8 mouse cellular contexts compared by ENCODE assay signal in the genomic region with DNA sequence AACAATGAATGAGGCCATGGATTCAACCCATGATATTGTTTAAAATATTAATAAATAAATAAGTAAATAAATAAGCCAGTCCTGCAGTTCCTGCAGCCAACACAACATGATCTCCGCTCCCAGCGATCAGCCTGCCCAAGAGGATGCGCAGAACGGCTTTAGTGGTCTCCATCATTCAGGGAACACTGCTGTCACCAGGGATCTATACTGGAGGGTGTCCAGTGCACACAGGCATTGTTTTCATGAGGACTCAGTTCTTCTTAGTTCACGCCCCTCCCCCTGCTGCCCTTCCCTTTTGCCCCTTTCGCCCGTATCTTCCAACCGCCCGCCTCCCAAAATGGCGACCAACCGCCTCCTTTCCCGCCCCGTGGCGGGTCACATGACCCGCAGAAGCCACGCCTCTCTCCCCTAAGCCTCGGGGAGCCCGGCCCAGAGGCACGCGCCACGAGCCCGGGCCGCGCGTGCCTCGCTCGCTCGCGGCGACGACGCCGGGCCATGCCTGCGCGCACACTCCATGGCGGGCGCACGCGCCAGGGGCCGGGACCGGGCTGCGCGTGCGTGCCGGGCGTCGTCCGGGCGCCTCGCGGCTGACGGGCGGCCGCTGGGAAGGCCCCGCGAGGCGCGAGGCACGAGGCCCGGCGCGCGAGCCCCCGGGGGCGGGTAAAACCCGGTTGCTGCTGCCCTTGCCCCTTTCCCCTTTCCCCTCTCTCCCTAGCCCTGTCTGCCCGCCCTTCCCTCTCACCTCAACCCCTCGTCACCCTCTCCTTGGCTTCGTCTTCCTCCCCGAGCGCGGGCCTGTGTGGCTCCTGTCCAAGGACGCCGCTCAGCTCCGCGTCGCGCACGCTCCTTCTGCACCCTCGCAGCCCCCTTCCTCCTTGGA. TPM values are rescaled to one million over a fixed set of nuclear protein-coding genes. Genes with fewer than 3 reads are reported as not detected.
DNase-seq lines count a peak whose midpoint lies in the region; ATAC-seq lines count a peak whose summit lies in the region.
"Had no signal": no experiment of that assay in that cellular context is flagged by ENCODE, and none has a peak within 500 bp of the region (broad histone marks: within the 10 kb centered on the region; RNA-seq: fewer than 3 reads in every experiment).

A gene (plus strand): TSS at position 596 of the 880 bp plus-strand sequence.

- H3K4me3 ChIP-seq in liver, embryonic 12.5 days: 0 out of 2 replicates have a peak within 1 kb of the TSS, but pooled peaks have one; percentile 15
- H3K4me3 ChIP-seq in forebrain, embryonic 11.5 days (ENCODE audit: low read depth, low read length): no peak within 1 kb of the TSS
- H3K4me3 ChIP-seq in limb, embryonic 10.5 days: peak within 1 kb of the TSS; percentile 29
- no peak within 1 kb of the TSS for H3K4me3 ChIP-seq in stomach, embryonic 15.5 days (replicated peaks)

- DNase-seq in liver: no peak
- no peak for DNase-seq in forebrain, embryonic 11.5 days (ENCODE audit: low spot score)
- no peak for DNase-seq in limb, embryonic 10.5 days (ENCODE audit: low spot score)
- DNase-seq in urinary bladder, adult 2 months (ENCODE audit: low spot score): no peak
- no peak for DNase-seq in lung, postnatal 14 days
- DNase-seq: kidney, adult 9 months had no signal

- no peak within 1 kb of the TSS for H3K9ac ChIP-seq in liver, embryonic 12.5 days
- no peak within 1 kb of the TSS for H3K9ac ChIP-seq in forebrain, embryonic 11.5 days (ENCODE audit: low read length)
- H3K9ac ChIP-seq in stomach, embryonic 15.5 days: no peak within 1 kb of the TSS

- H3K27ac ChIP-seq in liver, embryonic 12.5 days: no peak within 1 kb of the TSS
- H3K27ac ChIP-seq in forebrain, embryonic 11.5 days (ENCODE audit: low read depth, low read length): no peak within 1 kb of the TSS
- H3K27ac ChIP-seq in limb, embryonic 10.5 days: no peak within 1 kb of the TSS
- H3K27ac ChIP-seq in stomach, embryonic 15.5 days: no peak within 1 kb of the TSS

- H3K4me1 ChIP-seq in liver, embryonic 12.5 days: peaks cover 6% of the 10 kb centered on the region; the same call in 1 of the 2 replicates
- no peaks in the 10 kb centered on the region for H3K4me1 ChIP-seq in forebrain, embryonic 11.5 days (replicated peaks; ENCODE audit: control insufficient read depth, insufficient read depth, low read length)
- H3K4me1 ChIP-seq in limb, embryonic 10.5 days: peaks cover 6% of the 10 kb centered on the region; the same call in 1 of the 2 replicates
- peaks cover 4% of the 10 kb centered on the region; the same call in 1 of the 2 replicates for H3K4me1 ChIP-seq in stomach, embryonic 15.5 days

- peaks cover 12% of the 10 kb centered on the region; the same call in 1 of the 2 replicates for H3K9me3 ChIP-seq in liver, embryonic 12.5 days (replicated peaks)
- H3K9me3 ChIP-seq in forebrain, embryonic 11.5 days (ENCODE audit: control insufficient read depth, low read length): peaks cover 4% of the 10 kb centered on the region; the same call in 1 of the 2 replicates
- H3K9me3 ChIP-seq in limb, embryonic 10.5 days (replicated peaks): peaks cover 8% of the 10 kb centered on the region
- no peaks in the 10 kb centered on the region for H3K9me3 ChIP-seq in stomach, embryonic 15.5 days

- 33% methylated on average over 79 of the region's 80 CpGs for WGBS in liver, embryonic 12.5 days (ENCODE audit: insufficient replicate concordance)
- 49% methylated on average over 56 of the region's 80 CpGs for WGBS in forebrain, embryonic 11.5 days
- WGBS in limb, embryonic 10.5 days: 48% methylated on average over 80 of the region's 80 CpGs
- 44% methylated on average over 75 of the region's 80 CpGs for WGBS in stomach, embryonic 15.5 days

- H3K27me3 ChIP-seq in liver, embryonic 12.5 days (replicated peaks): peaks cover 53% of the 10 kb centered on the region
- peaks cover 8% of the 10 kb centered on the region for H3K27me3 ChIP-seq in forebrain, embryonic 11.5 days (ENCODE audit: control insufficient read depth, insufficient read depth, low read length)
- H3K27me3 ChIP-seq in limb, embryonic 10.5 days (ENCODE audit: low read depth, poor library complexity, severe bottlenecking): peaks cover 44% of the 10 kb centered on the region
- H3K27me3 ChIP-seq in stomach, embryonic 15.5 days (replicated peaks): peaks cover 9% of the 10 kb centered on the region; the same call in 1 of the 2 replicates

- peak within 1 kb of the TSS; percentile 37 for H3K4me2 ChIP-seq in liver, embryonic 12.5 days
- peak within 1 kb of the TSS; percentile 8; the same call in 1 of the 2 replicates for H3K4me2 ChIP-seq in forebrain, embryonic 11.5 days (ENCODE audit: low read depth, low read length, severe bottlenecking)
- H3K4me2 ChIP-seq in stomach, embryonic 15.5 days: peak within 1 kb of the TSS; percentile 39

- peak; percentile 27; the same call in 1 of the 2 replicates for ATAC-seq in liver, embryonic 12.5 days
- no peak for ATAC-seq in forebrain, embryonic 11.5 days (replicated peaks; ENCODE audit: low FRiP score)
- ATAC-seq in stomach, embryonic 15.5 days (ENCODE audit: insufficient read depth, low FRiP score, low read depth): no peak

- no peaks in the 10 kb centered on the region for H3K36me3 ChIP-seq in liver, embryonic 12.5 days
- no peaks in the 10 kb centered on the region for H3K36me3 ChIP-seq in forebrain, embryonic 11.5 days (ENCODE audit: control insufficient read depth, insufficient read depth, low read length)
- no peaks in the 10 kb centered on the region for H3K36me3 ChIP-seq in limb, embryonic 10.5 days
- no peaks in the 10 kb centered on the region for H3K36me3 ChIP-seq in stomach, embryonic 15.5 days

RNA-seq across cellular contexts. Expression of the gene that starts here (rescaled TPM):
- not detected in 2 replicates for polyA plus RNA-seq in liver, embryonic 12.5 days (2016; fragmentation: Nextera tagmentation; extraction: Ambion mirVana)
- polyA plus RNA-seq in forebrain, embryonic 11.5 days (2014; fragmentation: Nextera tagmentation; extraction: Ambion mirVana): not detected in 2 replicates
- 0.05 TPM in 1 of 2 replicates, not detected in the other for polyA plus RNA-seq in limb, embryonic 10.5 days (2016; fragmentation: Nextera tagmentation; extraction: Ambion mirVana)
- 0.04 and 0.10 TPM in 2 replicates for polyA plus RNA-seq in stomach, embryonic 15.5 days (2015; fragmentation: Nextera tagmentation; extraction: Ambion mirVana)
- 0.06 and 0.07 TPM in 2 replicates for polyA plus RNA-seq in urinary bladder, adult 2 months (2012; rRNA removed)

Comparison
In these comparisons a context has a peak if more than half of its experiments do, and no peak if none do; other contexts are left out.
1. Peak in ATAC-seq, H3K4me3 ChIP-seq and H3K4me2 ChIP-seq in liver, embryonic 12.5 days; RNA of the gene not detected or under 1 TPM.